Mouse (Mus musculus) thymus, adult 2 months (tissue): ENCODE data around the gene Bbip1.

Source experiments
- CTCF ChIP-seq: fragments of 200-500 bp; IDR thresholded peaks from 2 replicates; pipeline ENCODE4 v1.5.1; 2012; ENCODE audit warnings: mild to moderate bottlenecking, control low read depth, low read length, moderate library complexity, borderline replicate concordance; ENCODE audit not compliant: control insufficient read depth, poor library complexity, insufficient read depth; ENCODE audit errors: extremely low read depth
- POLR2A ChIP-seq: fragments of 200-500 bp; IDR thresholded peaks from 2 replicates; pipeline ENCODE4 v1.6.1; 2012; ENCODE audit warnings: mild to moderate bottlenecking, low read length, control low read depth, moderate library complexity; ENCODE audit not compliant: control insufficient read depth, poor library complexity, insufficient read depth; ENCODE audit errors: extremely low read depth

DNA sequence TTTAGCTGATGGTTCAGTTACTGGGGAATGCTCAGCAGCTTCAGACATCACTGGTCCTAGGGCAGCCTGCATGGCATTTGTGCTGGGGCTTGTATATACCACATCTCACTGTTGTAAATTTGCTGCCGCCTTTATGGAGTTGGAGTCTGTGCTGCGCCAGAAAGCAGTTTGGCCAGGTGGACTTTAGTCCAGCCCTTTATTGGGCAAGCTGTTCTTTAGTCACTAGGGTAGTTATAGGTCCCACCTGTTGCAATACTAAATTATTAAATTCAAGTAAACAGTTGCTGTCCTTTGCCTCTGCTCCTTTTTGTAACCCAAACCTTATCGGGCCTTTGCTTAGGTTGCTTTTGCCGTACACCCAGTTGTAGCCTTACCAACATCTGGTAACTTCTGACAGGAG lies 29.5 kb downstream of the Bbip1 start:
- TF ChIP-seq CTCF (no peak), POLR2A (no peak)
